Mouse (Mus musculus) thymus, postnatal 36 days (tissue): ENCODE results near the gene Runx1.
A peak's percentile ranks its signal among the peaks of the same experiment; 100 is the strongest.

Experiments used
- DNase-seq, 2 experiments: peaks; one replicate each; pipeline ENCODE4 v3.0.0; 2022; ENCODE audit warnings: mixed read lengths in 2 of 2

The Runx1 gene

GRCm38 (mm10) chr16:92646153-92646552 lies 179.8 kb downstream of the Runx1 start:
- DNase-seq, result no peak

- DNase-seq, result no peak
Measured at GRCm38 (mm10) chr16:92645423-92646115, 180.4 kb downstream of the Runx1 start.

- DNase-seq, result peak; percentile 72 to 82
Measured at GRCm38 (mm10) chr16:92644718-92645422, 181.1 kb downstream of the Runx1 start.

- no peak for DNase-seq
Measured at GRCm38 (mm10) chr16:92644315-92644714, 181.6 kb downstream of the Runx1 start.

- DNase-seq, result no peak
Measured at GRCm38 (mm10) chr16:92642283-92642682, 183.7 kb downstream of the Runx1 start.

- no peak for DNase-seq
Measured at GRCm38 (mm10) chr16:92641053-92641452, 184.9 kb downstream of the Runx1 start.

- peak in 1 of 2 experiments; percentile 50 for DNase-seq
Measured at GRCm38 (mm10) chr16:92639093-92639492, 186.9 kb downstream of the Runx1 start.

- DNase-seq, result no peak
Measured at GRCm38 (mm10) chr16:92637033-92637432, 188.9 kb downstream of the Runx1 start.

- no peak for DNase-seq
Measured at GRCm38 (mm10) chr16:92632115-92632763, 193.7 kb downstream of the Runx1 start.

- DNase-seq, result no peak
Measured at GRCm38 (mm10) chr16:92631637-92632036, 194.3 kb downstream of the Runx1 start.

GRCm38 (mm10) chr16:92630950-92631349 lies 195.0 kb downstream of the Runx1 start:
- DNase-seq, result no peak

GRCm38 (mm10) chr16:92629829-92630228 lies 196.1 kb downstream of the Runx1 start:
- no peak for DNase-seq

- DNase-seq, result no peak
Measured at GRCm38 (mm10) chr16:92627262-92627661, 198.7 kb downstream of the Runx1 start.

GRCm38 (mm10) chr16:92623953-92624352 lies 202.0 kb downstream of the Runx1 start:
- no peak for DNase-seq

- no peak for DNase-seq
Measured at GRCm38 (mm10) chr16:92621859-92622258, 204.1 kb downstream of the Runx1 start.

- no peak for DNase-seq
Measured at GRCm38 (mm10) chr16:92620841-92621518, 205.0 kb downstream of the Runx1 start.

GRCm38 (mm10) chr16:92616839-92617238 lies 209.1 kb downstream of the Runx1 start:
- DNase-seq, result no peak

GRCm38 (mm10) chr16:92615234-92615799 lies 210.6 kb downstream of the Runx1 start:
- DNase-seq, result no peak

- DNase-seq, result no peak
Measured at GRCm38 (mm10) chr16:92612546-92612945, 213.4 kb downstream of the Runx1 start.

GRCm38 (mm10) chr16:92611641-92612149 lies 214.3 kb downstream of the Runx1 start:
- no peak for DNase-seq

- DNase-seq, result no peak
Measured at GRCm38 (mm10) chr16:92610464-92610863, 215.5 kb downstream of the Runx1 start.

GRCm38 (mm10) chr16:92609717-92610077 lies 216.3 kb downstream of the Runx1 start:
- no peak for DNase-seq
